Mouse (Mus musculus) forebrain, embryonic 16.5 days (tissue): ENCODE results near the gene Ctcf. TPM values are rescaled to one million over a fixed set of nuclear protein-coding genes. Genes with fewer than 3 reads are reported as not detected.

Experiments
- ATAC-seq: fragments of 200-750 bp; cut with Nextera tagmentation; 2 replicates; pipeline ENCODE4 v1.8.0; 2017; ENCODE audit warnings: mild to moderate bottlenecking, moderate library complexity
- H3K27ac ChIP-seq: fragments of 300-500 bp; sonication (generic); 2 replicates; pipeline ENCODE4 v1.5.1; 2014; ENCODE audit warnings: low read length, control low read depth
- H3K27me3 ChIP-seq: fragments of 300-500 bp; sonication (generic); replicated peaks from 2 replicates; pipeline ENCODE4 v1.6.1; 2014; ENCODE audit warnings: low read length; ENCODE audit not compliant: control insufficient read depth, insufficient read depth
- H3K36me3 ChIP-seq: fragments of 300-500 bp; sonication (generic); 2 replicates; pipeline ENCODE4 v1.6.1; 2014; ENCODE audit not compliant: control insufficient read depth, insufficient read depth
- H3K4me1 ChIP-seq: fragments of 300-500 bp; sonication (generic); replicated peaks from 2 replicates; pipeline ENCODE4 v1.6.1; 2014; ENCODE audit warnings: low read length; ENCODE audit not compliant: control insufficient read depth, insufficient read depth
- H3K4me2 ChIP-seq: fragments of 300-500 bp; sonication (generic); 2 replicates; pipeline ENCODE4 v1.6.1; 2014; ENCODE audit warnings: mild to moderate bottlenecking, low read length, control low read depth
- H3K4me3 ChIP-seq: fragments of 300-500 bp; sonication (generic); replicated peaks from 2 replicates; pipeline ENCODE4 v1.5.1; 2014; ENCODE audit warnings: mild to moderate bottlenecking, low read length, control low read depth
- H3K9ac ChIP-seq: fragments of 300-500 bp; sonication (generic); replicated peaks from 2 replicates; pipeline ENCODE4 v1.6.1; 2014; ENCODE audit warnings: low read depth, low read length, control low read depth
- H3K9me3 ChIP-seq: fragments of 300-500 bp; sonication (generic); 2 replicates; pipeline ENCODE4 v1.6.1; 2016; ENCODE audit warnings: low read length; ENCODE audit not compliant: control insufficient read depth
- WGBS: fragments of 180-500 bp; shearing (Covaris S2); extraction: QIAGEN DNeasy Blood & Tissue Kit; methylation state at CpG from one replicate; pipeline ENCODE4 v1.1.7; 2014; 5-methylcytosine and 5-hydroxymethylcytosine counted together
- polyA plus RNA-seq: library from polyadenylated mRNA; unstranded; fragments of >200 nt; fragmentation: Nextera tagmentation; extraction: Ambion mirVana; gene quantifications from 2 replicates; pipeline ENCODE4 v1.2.1, GENCODE M21; 2015

Gene Ctcf
- polyA plus RNA-seq, 1 experiment from 2014 or later = 137 TPM

DNA sequence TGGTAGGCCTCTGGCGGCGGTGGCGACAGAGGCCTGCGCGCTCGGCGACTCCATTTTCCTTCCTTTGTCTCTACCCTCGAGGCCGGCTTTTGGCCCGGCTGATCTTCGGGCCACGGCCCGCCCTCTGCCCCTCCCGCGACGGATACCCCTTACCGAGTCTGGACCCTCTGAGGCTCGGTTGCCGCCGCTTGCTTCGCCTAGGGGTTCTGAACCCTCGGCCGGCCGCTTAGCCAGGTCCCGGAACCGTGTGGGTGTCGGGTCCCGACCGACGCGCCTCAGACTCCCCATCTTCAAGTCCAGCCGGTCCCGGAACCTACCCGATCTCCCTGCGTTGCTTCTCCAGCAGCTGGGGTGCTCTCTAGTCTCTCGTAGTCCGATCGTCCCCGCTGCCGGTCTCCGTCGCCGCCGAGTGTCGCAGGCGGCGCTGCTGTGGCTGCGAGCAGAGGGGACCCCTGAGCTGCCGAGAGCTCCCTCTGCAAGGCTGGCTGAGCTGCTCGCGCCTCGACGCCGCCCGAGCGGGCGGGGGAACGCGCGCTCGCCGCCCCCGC is 669 bp downstream of the Ctcf start, which contains the start of gene Agrp:
Gene Agrp (minus strand): TSS at position 431 of the 548 bp plus-strand sequence.
- Histone ChIP-seq H3K4me3 (peak within 1 kb of the TSS; percentile 99), H3K4me2 (peak within 1 kb of the TSS; percentile 96), H3K9me3 (no peaks in the 10 kb centered on the region), H3K36me3 (no peaks in the 10 kb centered on the region), H3K9ac (peak within 1 kb of the TSS; percentile 100), H3K27me3 (no peaks in the 10 kb centered on the region), H3K4me1 (peaks cover 30% of the 10 kb centered on the region), H3K27ac (peak within 1 kb of the TSS; percentile 100)
- ATAC-seq = peak; percentile 57
- 0% methylated on average over 60 of the region's 63 CpGs for WGBS

DNA sequence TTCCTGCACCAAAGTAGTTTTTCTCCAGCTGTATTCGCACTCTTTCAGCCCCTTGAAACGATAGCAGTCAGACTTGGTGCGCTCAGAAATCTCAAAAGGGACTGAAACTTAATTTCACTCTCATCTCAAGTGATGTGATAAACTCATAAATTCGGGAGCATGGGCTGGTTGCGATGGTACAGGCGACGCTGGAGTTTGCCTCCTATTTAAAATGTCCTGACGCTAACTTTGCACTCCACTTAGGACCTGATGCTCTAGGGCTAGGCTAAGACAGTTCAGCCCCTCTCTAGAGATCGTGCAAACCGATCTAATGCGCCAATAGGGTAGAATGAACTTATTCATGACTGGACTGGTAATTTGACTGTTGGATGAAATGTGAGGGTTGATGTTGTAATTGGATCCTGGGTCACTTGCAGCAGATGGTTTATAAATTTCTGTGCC is 1.3 kb downstream of the Ctcf start:
- H3K27ac ChIP-seq = peak overlapping the region; percentile 100

GRCm38 (mm10) chr8:105638510-105638909 is 2.1 kb downstream of the Ctcf start:
- WGBS = 81% methylated on average over 4 of the region's 4 CpGs
- H3K27ac ChIP-seq = no peak overlapping the region
- peak overlapping the region; percentile 96 for H3K4me2 ChIP-seq
- no peak overlapping the region; the same call in 1 of the 2 replicates for H3K9ac ChIP-seq
- no peak for ATAC-seq
- H3K27me3 ChIP-seq = no peaks in the 10 kb centered on the region
- H3K4me1 ChIP-seq = peaks cover 32% of the 10 kb centered on the region
- H3K36me3 ChIP-seq = 0 out of 2 replicates have a peak, but pooled peaks cover 1% of the 10 kb centered on the region
- peak overlapping the region; percentile 13 for H3K4me3 ChIP-seq
- no peaks in the 10 kb centered on the region for H3K9me3 ChIP-seq

More for the DNA sequence above, 1.3 kb downstream of the Ctcf start:
- peak overlapping the region; percentile 100 for H3K9ac ChIP-seq
- under 1% methylated on average over 11 of the region's 11 CpGs for WGBS
- H3K9me3 ChIP-seq = no peaks in the 10 kb centered on the region
- H3K36me3 ChIP-seq = no peaks in the 10 kb centered on the region
- peak overlapping the region; percentile 99 for H3K4me3 ChIP-seq
- ATAC-seq = no peak
- peak overlapping the region; percentile 96 for H3K4me2 ChIP-seq
- peaks cover 30% of the 10 kb centered on the region for H3K4me1 ChIP-seq
- no peaks in the 10 kb centered on the region for H3K27me3 ChIP-seq

DNA sequence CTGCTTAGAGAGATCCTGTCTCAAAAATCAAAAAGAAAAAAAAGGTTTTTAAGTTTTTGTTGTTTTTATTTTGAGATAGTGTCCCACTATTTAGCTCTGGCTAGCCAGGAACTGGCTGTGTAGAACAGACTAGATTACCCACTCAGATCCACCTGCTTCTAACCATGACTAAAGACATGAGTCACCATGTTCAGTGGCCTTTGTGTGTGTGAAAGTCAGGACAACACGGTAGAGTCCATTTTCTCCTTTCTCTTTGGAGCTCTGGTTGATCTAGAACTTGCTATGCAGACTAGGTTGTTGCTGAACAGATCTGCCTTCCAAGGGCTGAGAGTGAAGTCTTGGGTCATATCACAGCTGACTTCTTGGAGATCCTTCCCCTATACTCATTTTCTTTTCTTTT is 3.5 kb downstream of the Ctcf start:
- Histone ChIP-seq H3K9me3 (no peaks in the 10 kb centered on the region), H3K4me1 (peaks cover 32% of the 10 kb centered on the region), H3K36me3 (peaks cover 10% of the 10 kb centered on the region; the same call in 1 of the 2 replicates), H3K4me3 (no peak overlapping the region), H3K27ac (no peak overlapping the region), H3K9ac (no peak overlapping the region), H3K4me2 (no peak overlapping the region), H3K27me3 (no peaks in the 10 kb centered on the region)
- 86% methylated on average over 1 of the region's 1 CpGs for WGBS
- no peak for ATAC-seq

DNA sequence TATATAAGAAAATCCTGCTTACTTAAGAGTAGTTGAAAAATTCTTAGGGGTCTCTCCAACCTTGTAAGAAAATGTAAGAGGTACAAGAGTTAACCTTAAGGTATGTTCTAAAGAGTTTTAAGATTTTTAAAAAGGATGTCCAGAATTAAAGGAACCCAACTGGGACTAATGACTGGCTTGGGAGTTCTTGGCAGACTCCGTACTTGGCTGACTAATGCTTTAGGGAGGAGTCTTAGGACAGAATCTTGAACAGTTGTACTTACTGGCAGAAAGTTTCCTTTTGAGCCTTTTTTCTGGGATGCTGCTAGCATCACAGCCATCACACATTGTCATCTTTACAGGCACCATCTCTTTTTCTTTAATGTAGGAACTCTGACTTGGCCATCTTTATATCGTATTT is 4.1 kb downstream of the Ctcf start:
- no peak for ATAC-seq
- no peak overlapping the region for H3K9ac ChIP-seq
- 64% methylated on average over 2 of the region's 2 CpGs for WGBS

GRCm38 (mm10) chr8:105645205-105645604 is 8.8 kb downstream of the Ctcf start:
- no peak overlapping the region for H3K27ac ChIP-seq
- H3K9me3 ChIP-seq = no peaks in the 10 kb centered on the region
- H3K4me3 ChIP-seq = no peak overlapping the region
- no peak overlapping the region for H3K4me2 ChIP-seq
- peaks cover 10% of the 10 kb centered on the region; the same call in 1 of the 2 replicates for H3K4me1 ChIP-seq
- WGBS = 100% methylated on average over 1 of the region's 1 CpGs
- peaks cover 14% of the 10 kb centered on the region for H3K36me3 ChIP-seq
- no peak overlapping the region for H3K9ac ChIP-seq
- no peaks in the 10 kb centered on the region for H3K27me3 ChIP-seq
- no peak for ATAC-seq

More for the DNA sequence above, 4.1 kb downstream of the Ctcf start:
- Histone ChIP-seq H3K9me3 (no peaks in the 10 kb centered on the region), H3K4me2 (no peak overlapping the region), H3K27me3 (no peaks in the 10 kb centered on the region), H3K4me3 (no peak overlapping the region), H3K4me1 (peaks cover 29% of the 10 kb centered on the region), H3K36me3 (peaks cover 12% of the 10 kb centered on the region), H3K27ac (no peak overlapping the region)

DNA sequence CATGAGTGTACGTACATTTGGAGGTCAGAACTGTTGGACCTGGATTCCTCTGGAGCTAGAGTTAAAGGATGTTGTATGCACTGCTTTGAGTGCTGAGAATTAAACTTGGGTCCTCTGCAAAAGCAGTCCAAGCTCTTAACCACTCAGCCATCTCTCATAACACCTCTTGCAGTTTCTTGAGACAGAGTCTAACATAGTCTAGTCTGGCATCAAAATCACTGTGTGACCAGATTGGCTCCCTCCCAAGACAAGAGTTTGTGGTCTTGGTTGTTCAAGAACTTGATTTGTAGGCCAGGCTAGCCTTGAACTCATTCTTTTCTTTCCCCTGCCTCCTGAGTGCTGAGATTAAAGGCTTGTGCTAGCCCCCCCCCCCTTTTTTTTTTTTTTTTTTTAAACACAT is 12.6 kb downstream of the Ctcf start:
- Histone ChIP-seq H3K4me2 (no peak overlapping the region), H3K36me3 (peaks cover 12% of the 10 kb centered on the region), H3K27me3 (no peaks in the 10 kb centered on the region), H3K4me1 (no peaks in the 10 kb centered on the region), H3K27ac (no peak overlapping the region), H3K9ac (no peak overlapping the region), H3K9me3 (no peaks in the 10 kb centered on the region), H3K4me3 (no peak overlapping the region)
- 100% methylated on average over 1 of the region's 1 CpGs for WGBS
- ATAC-seq = no peak

DNA sequence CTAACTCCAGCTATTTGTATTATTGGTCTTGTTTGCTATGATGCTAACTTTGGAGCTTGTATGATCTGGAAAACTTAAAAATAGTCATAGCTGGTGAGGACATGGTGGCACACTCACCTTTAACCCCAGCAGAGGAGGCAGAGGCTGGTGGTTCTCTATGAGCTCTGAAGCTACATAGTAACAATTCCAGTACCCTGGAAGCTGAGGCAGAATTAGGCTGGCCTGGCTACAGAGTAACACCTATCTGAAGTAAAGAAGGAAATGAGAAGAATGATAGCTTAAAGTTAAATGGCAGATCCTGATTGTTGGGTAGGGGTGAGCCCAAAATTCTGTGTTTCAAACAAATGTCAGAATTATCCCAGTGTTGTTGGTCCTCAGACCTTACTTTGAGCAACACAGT is 21.3 kb downstream of the Ctcf start:
- no peak for ATAC-seq
- no peak overlapping the region for H3K9ac ChIP-seq
- peaks cover 2% of the 10 kb centered on the region; the same call in 1 of the 2 replicates for H3K36me3 ChIP-seq
- H3K4me2 ChIP-seq = no peak overlapping the region
- no peak overlapping the region for H3K27ac ChIP-seq
- H3K27me3 ChIP-seq = no peaks in the 10 kb centered on the region
- H3K4me3 ChIP-seq = no peak overlapping the region
- no peaks in the 10 kb centered on the region for H3K9me3 ChIP-seq
- H3K4me1 ChIP-seq = no peaks in the 10 kb centered on the region

DNA sequence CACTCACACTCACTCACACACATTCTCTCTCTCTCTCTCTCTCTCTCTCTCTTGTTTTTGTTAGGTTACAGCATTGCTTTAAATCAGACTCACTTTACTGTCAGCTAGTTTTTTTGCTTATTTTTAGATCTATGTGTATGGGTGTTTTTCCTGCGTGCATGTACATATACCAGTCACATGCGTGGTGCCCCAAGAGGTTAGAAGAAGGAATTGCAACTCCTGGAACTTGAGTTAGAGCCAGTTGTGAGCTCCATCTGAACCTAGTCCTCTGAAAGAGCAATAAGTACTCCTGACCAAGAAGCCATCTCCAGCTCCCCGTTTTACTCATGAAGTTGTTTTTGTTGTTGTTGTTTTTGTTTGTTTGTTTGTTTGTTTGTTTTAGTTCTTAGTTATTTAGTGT is 24.8 kb downstream of the Ctcf start:
- Histone ChIP-seq H3K4me1 (no peaks in the 10 kb centered on the region), H3K9me3 (no peaks in the 10 kb centered on the region), H3K36me3 (peaks cover 10% of the 10 kb centered on the region), H3K9ac (no peak overlapping the region), H3K4me2 (no peak overlapping the region), H3K27me3 (no peaks in the 10 kb centered on the region), H3K27ac (no peak overlapping the region), H3K4me3 (no peak overlapping the region)
- no peak for ATAC-seq
- WGBS = 77% methylated on average over 3 of the region's 3 CpGs

- peaks cover 42% of the 10 kb centered on the region for H3K36me3 ChIP-seq
- ATAC-seq = no peak
- no peaks in the 10 kb centered on the region for H3K4me1 ChIP-seq
- 85% methylated on average over 1 of the region's 1 CpGs for WGBS
- no peaks in the 10 kb centered on the region for H3K27me3 ChIP-seq
- no peak overlapping the region for H3K4me3 ChIP-seq
- H3K9me3 ChIP-seq = no peaks in the 10 kb centered on the region
- H3K4me2 ChIP-seq = no peak overlapping the region
- no peak overlapping the region for H3K27ac ChIP-seq
- H3K9ac ChIP-seq = no peak overlapping the region
Measured at GRCm38 (mm10) chr8:105677891-105678290, 41.5 kb downstream of the Ctcf start.
